ENCODE assay signal across 8 mouse cellular contexts in genomic region chr3:110143206-110144061, GRCm38 (mm10). TPM values are rescaled to one million over a fixed set of nuclear protein-coding genes. Genes with fewer than 3 reads are reported as not detected.
DNase-seq lines count a peak whose midpoint lies in the region; ATAC-seq lines count a peak whose summit lies in the region.

TSS of gene Ntng1 (minus strand) at chr3:110144011.

- H3K4me1 ChIP-seq in heart, embryonic 11.5 days (ENCODE audit: control insufficient read depth, insufficient read depth, low read length) = no peaks in the 10 kb centered on the region; the same call in 1 of the 2 replicates
- H3K4me1 ChIP-seq in embryonic facial prominence, embryonic 11.5 days (ENCODE audit: control insufficient read depth, insufficient read depth, low read length) = peaks cover 3% of the 10 kb centered on the region; the same call in 1 of the 2 replicates
- peaks cover 17% of the 10 kb centered on the region for H3K4me1 ChIP-seq in hindbrain, embryonic 10.5 days (replicated peaks)
- H3K4me1 ChIP-seq in midbrain, embryonic 16.5 days (ENCODE audit: control insufficient read depth, insufficient read depth, low read length) = peaks cover 2% of the 10 kb centered on the region; the same call in 1 of the 2 replicates

- H3K4me3 ChIP-seq in heart, embryonic 11.5 days (ENCODE audit: low read depth, low read length) = peak within 1 kb of the TSS; percentile 61
- peak within 1 kb of the TSS; percentile 66 for H3K4me3 ChIP-seq in embryonic facial prominence, embryonic 11.5 days (ENCODE audit: low read depth, low read length)
- peak within 1 kb of the TSS; percentile 78 for H3K4me3 ChIP-seq in hindbrain, embryonic 10.5 days
- H3K4me3 ChIP-seq in midbrain, embryonic 16.5 days (ENCODE audit: low read depth, low read length) = peak within 1 kb of the TSS; percentile 46

- H3K36me3 ChIP-seq in heart, embryonic 11.5 days (ENCODE audit: control insufficient read depth, insufficient read depth, low read length) = no peaks in the 10 kb centered on the region
- H3K36me3 ChIP-seq in embryonic facial prominence, embryonic 11.5 days (replicated peaks; ENCODE audit: control insufficient read depth, insufficient read depth, low read depth, low read length) = no peaks in the 10 kb centered on the region
- no peaks in the 10 kb centered on the region for H3K36me3 ChIP-seq in hindbrain, embryonic 10.5 days
- no peaks in the 10 kb centered on the region for H3K36me3 ChIP-seq in midbrain, embryonic 16.5 days (ENCODE audit: control insufficient read depth, insufficient read depth, low read length)

- ATAC-seq in heart, embryonic 11.5 days (replicated peaks; ENCODE audit: insufficient number of reproducible peaks, low FRiP score, low TSS enrichment) = peak; percentile 52; the same call in 1 of the 2 replicates
- ATAC-seq in embryonic facial prominence, embryonic 11.5 days (replicated peaks; ENCODE audit: insufficient number of reproducible peaks, low FRiP score, low TSS enrichment, low read depth) = peak; percentile 76
- ATAC-seq in midbrain, embryonic 16.5 days = peak; percentile 72

- no peak for DNase-seq in heart, adult 8-10 months (ENCODE audit: low spot score)
- peak; percentile 23 for DNase-seq in R1 (ENCODE audit: low read depth, low spot score)
- peak; percentile 72 for DNase-seq in embryonic facial prominence, embryonic 11.5 days (ENCODE audit: low spot score)
- DNase-seq in hindbrain, embryonic 10.5 days (ENCODE audit: low spot score) = peak; percentile 65
- DNase-seq in left cerebral cortex, postnatal 25 days (ENCODE audit: low spot score in 2 of 2) = peak; percentile 43 to 51
- DNase-seq in natural killer cell, adult 2 months (ENCODE audit: low spot score in 2 of 2) = no peak

- no peak within 1 kb of the TSS for H3K27ac ChIP-seq in heart, embryonic 11.5 days (ENCODE audit: low read depth, low read length)
- no peak within 1 kb of the TSS for H3K27ac ChIP-seq in embryonic facial prominence, embryonic 11.5 days (replicated peaks; ENCODE audit: low read depth, low read length)
- H3K27ac ChIP-seq in hindbrain, embryonic 10.5 days = peak within 1 kb of the TSS; percentile 84
- peak within 1 kb of the TSS; percentile 91 for H3K27ac ChIP-seq in midbrain, embryonic 16.5 days (ENCODE audit: low read length)

- WGBS in heart, embryonic 11.5 days (ENCODE audit: insufficient replicate concordance) = under 1% methylated on average over 51 of the region's 52 CpGs
- WGBS in embryonic facial prominence, embryonic 11.5 days = under 1% methylated on average over 52 of the region's 52 CpGs
- WGBS in hindbrain, embryonic 10.5 days = under 1% methylated on average over 52 of the region's 52 CpGs
- under 1% methylated on average over 52 of the region's 52 CpGs for WGBS in midbrain, embryonic 16.5 days

- H3K27me3 ChIP-seq in heart, embryonic 11.5 days (ENCODE audit: control insufficient read depth, insufficient read depth, low read length) = peaks cover 26% of the 10 kb centered on the region
- H3K27me3 ChIP-seq in embryonic facial prominence, embryonic 11.5 days (ENCODE audit: control insufficient read depth, insufficient read depth, low read length) = peaks cover 2% of the 10 kb centered on the region; the same call in 1 of the 2 replicates
- H3K27me3 ChIP-seq in hindbrain, embryonic 10.5 days (ENCODE audit: insufficient read depth, poor library complexity, severe bottlenecking) = peaks cover 29% of the 10 kb centered on the region
- no peaks in the 10 kb centered on the region for H3K27me3 ChIP-seq in midbrain, embryonic 16.5 days (ENCODE audit: control insufficient read depth, insufficient read depth, low read depth, low read length)

- H3K4me2 ChIP-seq in heart, embryonic 11.5 days = peak within 1 kb of the TSS; percentile 100
- peak within 1 kb of the TSS; percentile 98 for H3K4me2 ChIP-seq in embryonic facial prominence, embryonic 11.5 days (ENCODE audit: low read depth, low read length)
- H3K4me2 ChIP-seq in midbrain, embryonic 16.5 days (ENCODE audit: low read length) = peak within 1 kb of the TSS; percentile 73

- intact Hi-C loops in left cerebral cortex, postnatal 25 days (cut with DNase I) = loop anchor here (2.0 to 5.0 kb wide), 4 partner anchors 107 to 925 kb away; partner anchors contain the start of gene Prmt6

- H3K9ac ChIP-seq in heart, embryonic 11.5 days (ENCODE audit: low read depth, low read length) = peak within 1 kb of the TSS; percentile 63
- peak within 1 kb of the TSS; percentile 62 for H3K9ac ChIP-seq in embryonic facial prominence, embryonic 11.5 days (replicated peaks; ENCODE audit: low read length)
- peak within 1 kb of the TSS; percentile 81 for H3K9ac ChIP-seq in midbrain, embryonic 16.5 days (ENCODE audit: low read depth, low read length)

- H3K9me3 ChIP-seq in heart, embryonic 11.5 days (replicated peaks; ENCODE audit: control insufficient read depth, low read length) = no peaks in the 10 kb centered on the region
- H3K9me3 ChIP-seq in embryonic facial prominence, embryonic 11.5 days (replicated peaks; ENCODE audit: control insufficient read depth, low read length) = no peaks in the 10 kb centered on the region
- H3K9me3 ChIP-seq in hindbrain, embryonic 10.5 days = no peaks in the 10 kb centered on the region
- H3K9me3 ChIP-seq in midbrain, embryonic 16.5 days (replicated peaks; ENCODE audit: control insufficient read depth, low read length, poor library complexity, severe bottlenecking) = no peaks in the 10 kb centered on the region

RNA-seq across cellular contexts. Expression of gene Ntng1, which starts in this region (rescaled TPM):
- polyA plus RNA-seq in heart, embryonic 11.5 days (2014; fragmentation: Nextera tagmentation; extraction: Ambion mirVana) = 0.45 and 0.62 TPM in 2 replicates
- under 1 TPM in 2 of 4 experiments, not detected in 2; 0.16 to 0.37 TPM for total RNA-seq in heart, adult 8-10 months (2022)
- polyA plus RNA-seq in embryonic facial prominence, embryonic 11.5 days (2014; fragmentation: Nextera tagmentation; extraction: Ambion mirVana) = 2.7 and 3.5 TPM in 2 replicates
- 4.7 and 5.3 TPM in 2 replicates for polyA plus RNA-seq in hindbrain, embryonic 10.5 days (2016; fragmentation: Nextera tagmentation; extraction: Ambion mirVana)
- 10 to 100 TPM; 30.1 to 35.6 TPM for total RNA-seq in left cerebral cortex, postnatal 25 days (2021)
- 53.8 and 67.7 TPM in 2 replicates for polyA plus RNA-seq in midbrain, embryonic 16.5 days (2015; fragmentation: Nextera tagmentation; extraction: Ambion mirVana)

Comparison
In these comparisons a context has a peak if more than half of its experiments do, and no peak if none do; other contexts are left out.
1. RNA of gene Ntng1 (total RNA-seq): 30.1 to 35.6 TPM in left cerebral cortex, postnatal 25 days; 0.16 to 0.37 TPM in heart, adult 8-10 months; every median in the first group is over 10 times any median in the second.
2. Peak in ATAC-seq, H3K4me3 ChIP-seq, H3K9ac ChIP-seq and H3K4me2 ChIP-seq in heart, embryonic 11.5 days; RNA of the gene not detected or under 1 TPM.
3. H3K27ac ChIP-seq: peak in hindbrain, embryonic 10.5 days (single experiment) and midbrain, embryonic 16.5 days (single experiment); none in heart, embryonic 11.5 days (single experiment) and embryonic facial prominence, embryonic 11.5 days (single experiment).
4. DNase-seq: peak in R1 (single experiment), embryonic facial prominence, embryonic 11.5 days (single experiment), hindbrain, embryonic 10.5 days (single experiment) and left cerebral cortex, postnatal 25 days (2 of 2); none in heart, adult 8-10 months (single experiment) and natural killer cell, adult 2 months (0 of 2).
5. Peak in every context shown above with its lines, with median percentiles within 50 percentile points of each other: ATAC-seq, H3K4me2 ChIP-seq, H3K4me3 ChIP-seq and H3K9ac ChIP-seq.